Mouse (Mus musculus) lung, postnatal 0 days (tissue): Measurements from ENCODE around the gene Agpat3.

Source experiments
- CTCF ChIP-seq: IDR thresholded peaks from 2 replicates; pipeline ENCODE4 v1.5.1; 2016; ENCODE audit warnings: antibody characterized with exemption, mild to moderate bottlenecking
- EP300 ChIP-seq: IDR thresholded peaks from 2 replicates; pipeline ENCODE4 v1.6.1; 2016; ENCODE audit warnings: antibody characterized with exemption, mild to moderate bottlenecking, control low read depth

- no peak for TF ChIP-seq CTCF
- no peak for TF ChIP-seq EP300
Observed at GRCm38 (mm10) chr10:78383567-78383966, 31.3 kb upstream of the Agpat3 start.
